Mouse (Mus musculus) R1 (cell line): ENCODE results near the gene Itgb1bp1.

Experiments used
- DNase-seq: peaks from one replicate; pipeline ENCODE4 v3.0.0-alpha.2; 2018; ENCODE audit warnings: low read depth, low spot score

The Itgb1bp1 gene

GRCm38 (mm10) chr12:21286243-21286622 is at the start of gene Itgb1bp1:
Gene Itgb1bp1 (minus strand): TSS chr12:21286284.
- peak; percentile 99 for DNase-seq

DNA sequence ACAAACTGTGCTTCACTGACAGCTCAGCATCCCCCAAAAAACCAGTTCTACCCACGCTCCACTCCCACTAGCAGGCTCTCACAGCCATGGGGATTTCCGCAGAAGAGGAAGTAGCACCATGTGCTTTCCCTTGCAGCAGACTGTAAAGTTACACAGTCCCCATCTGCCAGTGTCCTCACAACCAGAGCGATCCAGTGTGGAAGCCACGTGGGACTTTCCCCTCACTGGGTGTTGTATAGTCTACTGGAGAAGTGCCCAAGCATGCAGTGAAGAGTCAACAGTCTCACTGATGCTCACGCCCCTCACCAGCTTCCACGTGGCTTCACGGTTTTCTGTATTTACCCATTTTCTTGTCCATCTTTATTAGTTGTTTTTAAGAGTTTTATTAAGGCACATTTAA is 49.8 kb upstream of the Itgb1bp1 start:
- DNase-seq, result no peak

GRCm38 (mm10) chr12:21333766-21334165 is 47.7 kb upstream of the Itgb1bp1 start:
- no peak for DNase-seq

- no peak for DNase-seq
Observed at GRCm38 (mm10) chr12:21333021-21333420, 46.9 kb upstream of the Itgb1bp1 start.

- DNase-seq, result no peak
Observed at GRCm38 (mm10) chr12:21331711-21332110, 45.6 kb upstream of the Itgb1bp1 start.

DNA sequence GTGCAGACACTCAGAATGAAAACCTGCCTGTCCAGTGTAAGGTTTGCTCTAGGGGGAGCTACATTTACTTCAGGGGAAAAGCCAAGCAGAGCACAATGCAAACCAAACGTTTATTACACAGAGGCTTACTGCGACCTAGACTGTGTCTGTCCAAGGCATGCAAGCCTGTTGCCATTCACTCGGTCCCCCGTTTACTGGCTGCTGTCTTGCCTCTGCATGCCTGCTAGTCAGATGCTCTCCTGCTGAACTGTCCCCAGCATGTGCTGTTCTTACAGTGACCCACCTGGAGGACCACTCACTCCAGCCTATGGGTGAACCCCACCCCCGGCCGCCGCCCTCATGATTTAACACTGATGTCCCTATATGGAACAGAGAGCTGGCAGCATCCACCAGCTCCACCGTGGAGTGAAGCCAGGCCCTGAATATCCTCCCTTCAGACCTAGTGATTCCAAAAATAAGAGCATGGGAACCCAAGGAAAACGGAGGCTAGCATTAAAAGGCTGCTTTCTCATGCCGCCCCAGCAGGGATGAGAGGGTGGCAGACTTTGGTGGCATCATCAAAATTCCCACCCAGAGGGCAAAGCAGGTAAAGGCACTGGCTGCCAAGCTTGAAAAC is 45.0 kb upstream of the Itgb1bp1 start:
- DNase-seq, result no peak

DNA sequence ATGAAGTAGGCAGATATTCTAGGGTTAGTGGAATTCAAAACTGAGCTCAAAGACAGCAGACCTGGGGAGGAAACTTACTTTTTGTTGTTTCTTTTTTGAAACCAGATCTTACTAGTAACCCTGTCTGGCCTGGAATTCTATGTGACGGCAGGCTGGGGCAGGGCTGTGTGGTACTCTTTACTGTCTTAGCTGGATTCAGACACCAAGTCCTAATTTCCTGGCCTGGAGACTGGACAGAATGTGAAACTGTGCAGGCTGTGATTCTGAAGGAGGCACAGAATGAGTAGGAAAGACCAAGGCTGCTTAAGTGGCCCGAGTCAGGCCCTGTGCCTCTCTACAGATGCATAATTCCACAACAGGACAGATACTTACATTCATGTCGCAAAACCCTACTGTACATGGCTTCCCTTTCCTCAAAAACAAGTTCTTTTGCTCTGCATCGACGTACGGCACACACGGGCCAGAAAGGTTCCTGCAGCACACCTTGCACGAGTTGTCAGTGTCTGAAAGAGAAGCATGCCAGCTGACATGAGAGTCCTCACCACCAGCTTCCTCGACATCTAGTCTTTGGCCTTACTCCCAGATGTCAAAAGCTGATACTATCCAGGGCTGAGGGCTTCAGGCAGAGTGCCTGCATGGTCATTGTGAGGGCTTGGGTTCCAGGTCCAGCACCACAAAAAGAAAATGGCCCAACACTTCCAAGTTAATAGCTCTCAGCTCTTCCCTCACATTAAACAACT is 43.7 kb upstream of the Itgb1bp1 start:
- no peak for DNase-seq

DNA sequence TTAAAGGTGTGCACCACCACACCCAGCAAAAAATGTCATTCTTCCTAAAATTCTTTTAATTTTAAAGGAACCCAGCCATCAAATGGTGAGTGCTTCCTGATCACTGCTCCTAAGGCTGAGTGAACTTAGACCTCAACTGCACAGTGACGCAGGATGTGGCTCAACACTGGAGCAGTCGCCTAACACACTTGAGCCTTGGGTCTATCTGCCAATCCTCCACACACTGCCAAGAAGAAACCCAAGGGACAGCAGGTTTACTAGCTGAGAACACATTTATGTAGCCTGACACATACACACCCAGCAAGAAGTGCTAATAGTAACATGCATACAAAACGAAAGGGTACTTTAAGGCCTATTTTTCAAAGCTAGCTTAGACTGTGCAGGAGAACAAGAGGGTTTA is 40.2 kb upstream of the Itgb1bp1 start:
- DNase-seq, result no peak

DNA sequence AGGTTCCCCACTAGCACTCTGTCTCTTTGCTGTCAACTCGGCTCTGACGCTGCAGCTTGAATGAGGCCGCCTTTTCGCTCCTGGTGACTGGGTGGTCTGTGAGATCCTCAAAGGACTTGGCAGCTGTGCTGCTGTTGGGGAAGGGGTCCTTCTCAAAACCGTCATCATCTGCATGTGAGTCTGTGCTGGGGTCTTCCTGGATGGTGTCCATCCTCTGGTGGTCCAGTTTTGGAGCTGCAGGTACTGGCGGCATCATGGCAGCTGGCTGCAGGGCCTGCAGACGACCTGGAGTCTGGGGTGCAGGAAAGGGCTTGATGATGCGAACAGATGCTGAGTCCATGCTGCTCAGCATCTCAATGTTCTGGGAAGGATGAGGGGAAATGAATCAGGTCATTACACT is 39.2 kb upstream of the Itgb1bp1 start:
- no peak for DNase-seq

DNA sequence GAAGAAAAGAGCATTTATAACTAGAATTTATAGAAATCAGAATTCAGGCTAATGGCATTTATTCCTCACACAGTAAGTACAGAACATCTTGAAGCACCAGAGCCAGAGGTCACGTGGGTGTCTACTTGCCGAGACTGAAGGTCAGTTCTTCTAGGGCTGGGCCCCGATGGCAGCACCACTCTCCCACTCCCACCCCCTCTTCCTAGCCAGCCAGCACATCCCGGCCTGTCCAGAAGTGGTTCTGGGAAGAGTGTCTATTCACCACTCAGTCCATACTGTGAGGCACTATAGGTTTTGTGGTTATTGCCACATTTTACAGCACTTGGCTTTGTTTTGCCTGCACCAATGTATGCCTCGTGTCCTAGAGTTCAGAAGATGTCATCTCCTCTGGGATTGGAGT is 38.0 kb upstream of the Itgb1bp1 start:
- no peak for DNase-seq

- DNase-seq, result no peak
Observed at GRCm38 (mm10) chr12:21322856-21323255, 36.8 kb upstream of the Itgb1bp1 start.

- no peak for DNase-seq
Observed at GRCm38 (mm10) chr12:21322296-21322695, 36.2 kb upstream of the Itgb1bp1 start.

GRCm38 (mm10) chr12:21321170-21321569 is 35.1 kb upstream of the Itgb1bp1 start:
- DNase-seq, result no peak

DNA sequence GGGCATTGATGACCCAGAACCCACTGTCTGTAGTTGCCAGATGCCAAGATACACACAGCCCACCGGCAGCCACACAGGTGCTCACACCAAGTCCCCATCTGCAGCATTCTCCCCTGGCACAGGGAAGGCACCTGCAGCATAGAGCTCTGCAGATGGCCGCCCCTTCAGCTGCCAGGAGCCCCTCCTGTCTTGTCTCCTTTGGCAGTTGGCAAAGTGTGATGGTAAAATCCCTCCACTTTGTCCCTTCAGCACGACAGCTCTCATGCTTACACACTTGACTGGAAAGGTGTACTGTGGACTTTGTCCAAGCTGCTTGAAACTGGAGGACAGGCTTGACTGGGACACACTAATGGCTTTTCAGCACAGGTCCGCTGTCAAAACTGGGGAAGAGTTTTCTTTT is 34.2 kb upstream of the Itgb1bp1 start:
- no peak for DNase-seq

DNA sequence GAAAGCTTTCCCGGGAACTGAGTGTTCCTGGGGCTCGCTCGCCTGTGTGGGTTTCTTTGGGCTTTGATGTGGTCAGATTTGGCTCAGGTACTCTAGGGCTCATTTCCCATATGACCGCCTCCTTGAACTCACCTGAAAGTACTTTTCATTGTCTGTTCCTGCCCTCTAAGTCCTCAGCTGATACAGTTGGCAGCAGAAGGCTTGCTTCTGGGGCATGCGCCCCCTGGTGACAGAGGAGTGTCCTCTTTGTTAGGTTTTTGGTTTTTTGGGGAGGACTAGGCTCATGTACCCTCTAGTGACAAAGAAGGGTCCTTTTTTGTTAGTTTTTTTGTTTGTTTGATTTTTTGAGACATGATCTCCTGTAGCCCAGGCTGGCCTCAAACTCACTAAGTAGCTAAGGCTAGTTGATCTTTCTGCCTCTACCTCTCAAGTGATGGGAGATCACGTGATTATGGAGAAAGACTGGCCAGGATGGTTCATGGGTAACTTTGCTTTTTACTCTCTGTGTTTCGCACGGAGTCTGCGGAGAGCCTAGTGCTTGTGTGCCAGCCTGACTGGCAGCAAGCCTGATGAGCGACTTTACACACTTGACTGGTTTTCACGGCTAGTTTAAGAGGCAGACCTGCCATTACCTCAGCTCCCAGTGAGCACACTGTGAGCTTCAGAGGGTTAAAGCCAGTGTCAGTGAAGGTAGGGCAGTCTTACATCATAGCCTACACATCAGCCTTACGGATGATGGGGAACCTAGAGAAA is 32.2 kb upstream of the Itgb1bp1 start:
- DNase-seq, result peak; percentile 81

DNA sequence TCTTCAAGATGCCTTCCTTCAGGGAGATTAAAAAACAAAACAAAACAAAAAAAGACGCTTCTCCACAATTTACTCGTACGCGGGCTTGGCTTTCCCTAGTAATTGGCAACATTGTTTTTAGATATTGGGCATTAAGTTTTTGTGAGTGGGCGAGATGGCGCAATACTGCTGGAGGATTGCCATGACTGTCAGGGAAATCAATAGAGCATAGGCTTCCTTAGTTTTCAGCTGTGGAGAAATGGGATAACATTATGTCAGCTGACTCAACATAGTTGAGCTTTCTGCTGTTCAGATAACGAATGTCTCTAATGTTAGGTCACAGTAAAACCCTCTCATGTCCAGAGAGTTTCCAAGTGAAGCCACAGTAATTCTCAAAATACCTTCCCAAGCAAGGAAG is 30.8 kb upstream of the Itgb1bp1 start:
- DNase-seq, result no peak

- DNase-seq, result peak; percentile 85
Observed at GRCm38 (mm10) chr12:21315923-21316868, 30.1 kb upstream of the Itgb1bp1 start, which contains the start of gene Iah1. Gene Iah1 (plus strand): TSS chr12:21316389.

DNA sequence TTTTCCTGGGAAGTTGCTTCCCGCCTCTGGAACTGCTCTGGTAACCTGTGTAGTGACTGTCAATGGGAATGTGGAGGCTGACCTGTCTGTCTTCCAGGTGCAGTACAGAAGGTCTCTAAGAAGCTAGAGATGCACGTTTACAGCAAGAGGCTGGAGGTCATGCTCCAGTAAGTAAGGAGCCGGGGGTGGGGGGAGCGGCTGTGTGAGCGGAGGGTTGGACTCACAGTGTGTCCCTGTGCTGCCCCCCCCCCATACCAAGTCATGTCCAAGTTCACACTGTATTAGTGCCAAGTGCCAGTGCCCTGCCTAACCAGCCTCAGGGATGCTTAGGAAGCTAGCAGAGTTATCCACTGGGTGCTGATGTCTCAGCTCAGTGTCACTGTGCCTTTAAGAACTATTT is 26.1 kb upstream of the Itgb1bp1 start:
- DNase-seq, result no peak

DNA sequence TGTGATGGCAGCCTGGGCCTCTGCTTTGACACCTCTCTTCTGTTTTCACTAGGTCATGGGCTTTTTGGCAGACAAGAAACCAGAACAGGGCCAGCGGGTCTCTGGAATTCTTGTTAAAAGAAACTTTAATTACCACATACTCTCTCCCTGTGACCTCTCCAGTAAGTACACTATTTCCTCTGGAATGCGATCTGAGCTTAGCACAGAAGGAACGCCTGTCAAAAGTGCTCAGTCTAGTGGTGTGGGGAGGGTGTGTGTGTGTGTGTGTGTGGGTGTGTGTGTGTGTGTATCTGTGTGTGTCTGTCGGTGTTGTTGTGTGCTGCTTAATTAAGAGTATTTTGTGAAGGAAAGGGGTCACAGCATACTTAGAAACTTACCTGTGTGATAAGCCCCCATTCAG is 20.6 kb upstream of the Itgb1bp1 start:
- DNase-seq, result peak; percentile 30

DNA sequence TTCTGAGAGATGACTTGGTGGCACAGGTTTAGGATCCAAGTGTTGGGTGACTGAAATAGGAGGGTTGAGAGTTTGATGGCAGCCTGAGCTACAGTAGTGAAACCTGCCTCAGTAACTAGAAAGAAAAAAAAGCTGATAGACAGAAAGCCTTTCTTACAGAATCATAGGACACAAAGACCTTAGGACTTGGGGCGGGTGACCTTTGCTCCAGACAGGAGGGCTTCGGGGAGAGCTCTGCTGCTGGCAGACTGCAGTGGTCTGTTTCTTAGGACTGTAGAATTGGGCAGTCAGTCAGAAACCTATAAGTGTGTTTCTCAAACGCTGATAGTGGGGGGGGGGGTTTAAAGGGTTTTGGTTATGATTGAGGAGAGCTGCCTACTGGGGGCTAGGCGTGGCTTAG is 19.7 kb upstream of the Itgb1bp1 start:
- no peak for DNase-seq

- peak; percentile 31 for DNase-seq
Observed at GRCm38 (mm10) chr12:21302361-21302783, 16.3 kb upstream of the Itgb1bp1 start.

- no peak for DNase-seq
Observed at GRCm38 (mm10) chr12:21301932-21302331, 15.8 kb upstream of the Itgb1bp1 start.
